Mouse (Mus musculus): ENCODE measurements around the gene Il17f.

DNA sequence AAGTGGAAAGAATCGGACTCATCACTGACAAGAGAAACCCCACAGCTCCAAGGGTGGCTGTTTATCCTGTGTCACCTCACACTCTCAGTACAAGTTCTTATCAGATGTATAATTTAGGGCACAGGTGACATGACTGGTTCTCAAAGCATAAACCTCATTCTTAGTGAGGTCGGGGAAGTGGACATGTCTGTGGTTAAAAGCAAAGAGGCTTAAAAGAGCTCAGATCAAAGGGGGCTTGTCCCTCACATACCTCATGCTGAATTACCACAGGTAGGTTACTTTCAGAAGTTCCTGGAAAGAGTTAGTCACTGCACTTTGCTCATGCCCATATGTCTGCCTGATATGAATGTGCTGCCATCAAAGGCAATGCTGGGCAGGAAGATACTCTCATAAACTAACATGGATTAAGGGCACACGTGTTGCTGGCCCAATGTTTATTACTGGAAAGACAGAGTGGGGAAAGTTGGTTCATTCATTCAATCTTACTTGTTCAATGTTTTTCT, 49.9 kb downstream of the Il17f start:
- TF ChIP-seq CTCF (IDR thresholded peaks at IDR 0.05; ENCODE audit: control insufficient read depth, insufficient read depth, low read length) (no peak), POLR2A (IDR thresholded peaks at IDR 0.05; ENCODE audit: borderline replicate concordance, control insufficient read depth, low read depth, low read length) (no peak)

Data from bone marrow, adult 2 months (tissue).